Mouse (Mus musculus) myocyte (in vitro differentiated cells): ENCODE measurements around the gene Ank3.

ENCODE experiments used
- CEBPB ChIP-seq: IDR thresholded peaks from 2 replicates; pipeline ENCODE4 v1.6.1; 2011; ENCODE audit warnings: mild to moderate bottlenecking, moderate library complexity; ENCODE audit not compliant: poor library complexity, insufficient read depth, severe bottlenecking
- E2F4 ChIP-seq: IDR thresholded peaks from one replicate; pipeline ENCODE4 v1.6.1; 2011; ENCODE audit warnings: mild to moderate bottlenecking, control low read depth, moderate library complexity; ENCODE audit not compliant: insufficient read depth
- MAX ChIP-seq: IDR thresholded peaks from one replicate; pipeline ENCODE4 v1.6.1; 2011; ENCODE audit warnings: low read depth, mild to moderate bottlenecking, control low read depth
- MYOD1 ChIP-seq, 3 experiments: IDR thresholded peaks; one replicate each; pipeline ENCODE4 v1.6.1; 2011; ENCODE audit warnings: control low read depth in 2 of 3, low read depth in 2 of 3, mild to moderate bottlenecking in 2 of 3, moderate library complexity in 1 of 3; ENCODE audit not compliant: insufficient read length in 2 of 3, control insufficient read depth in 1 of 3
- MYOG ChIP-seq, 3 experiments: IDR thresholded peaks; one replicate each; pipeline ENCODE4 v1.6.1; 2011; ENCODE audit warnings: control low read depth in 2 of 3, low read depth in 2 of 3, mild to moderate bottlenecking in 2 of 3; ENCODE audit not compliant: insufficient read length in 2 of 3, control insufficient read depth in 1 of 3, insufficient read depth in 1 of 3
- POLR2A ChIP-seq: IDR thresholded peaks from one replicate; pipeline ENCODE4 v1.6.1; 2011; ENCODE audit warnings: low read depth, mild to moderate bottlenecking, control low read depth, moderate library complexity; ENCODE audit not compliant: insufficient read length
- POLR2AphosphoS2 ChIP-seq: IDR thresholded peaks from one replicate; pipeline ENCODE4 v1.6.1; 2011; ENCODE audit warnings: low read depth, control low read depth; ENCODE audit not compliant: insufficient read length
- REST ChIP-seq: IDR thresholded peaks from one replicate; pipeline ENCODE4 v1.6.1; 2011; ENCODE audit warnings: mild to moderate bottlenecking, control low read depth, moderate library complexity; ENCODE audit not compliant: insufficient read depth, insufficient read length
- SRF ChIP-seq: IDR thresholded peaks from one replicate; pipeline ENCODE4 v1.6.1; 2011; ENCODE audit warnings: low read depth; ENCODE audit not compliant: control insufficient read depth, insufficient read length
- TCF12 ChIP-seq: IDR thresholded peaks from one replicate; pipeline ENCODE4 v1.6.1; 2011; ENCODE audit warnings: mild to moderate bottlenecking, control low read depth; ENCODE audit not compliant: poor library complexity, insufficient read depth, severe bottlenecking
- TCF3 ChIP-seq: IDR thresholded peaks from one replicate; pipeline ENCODE4 v1.6.1; 2011; ENCODE audit warnings: low read depth, control low read depth; ENCODE audit not compliant: insufficient read length
- USF1 ChIP-seq: IDR thresholded peaks from one replicate; pipeline ENCODE4 v1.6.1; 2011; ENCODE audit warnings: low read depth, mild to moderate bottlenecking, control low read depth, moderate library complexity

DNA sequence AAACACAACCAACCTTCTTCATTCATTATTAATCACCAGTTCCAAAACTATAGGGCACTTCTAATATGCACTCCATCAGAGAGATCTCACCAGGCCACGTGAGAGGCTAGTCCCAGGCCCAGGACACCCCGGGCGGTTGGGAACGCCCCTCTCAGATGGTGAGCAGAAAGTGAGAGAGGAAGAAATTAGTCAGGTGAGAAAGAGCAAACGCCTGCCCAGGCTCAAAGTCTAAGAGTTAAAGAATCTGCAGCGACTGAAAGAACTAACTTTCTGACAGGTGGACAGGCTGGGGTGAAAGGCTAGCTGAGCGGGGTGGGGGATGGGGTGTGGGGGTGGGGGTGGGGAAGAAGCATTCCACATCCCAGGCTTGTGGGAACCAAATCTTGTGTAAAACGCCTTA, 525.2 kb downstream of the Ank3 start:
- TF ChIP-seq POLR2AphosphoS2, result no peak
- no peak for TF ChIP-seq POLR2A
- no peak for TF ChIP-seq USF1
- TF ChIP-seq TCF12, result no peak
- no peak for TF ChIP-seq MYOD1 (IDR thresholded peaks at IDR 0.05; ENCODE audit: control insufficient read depth in 1 of 3, insufficient read length in 2 of 3, low read depth in 2 of 3)
- no peak for TF ChIP-seq MAX
- TF ChIP-seq SRF, result no peak
- TF ChIP-seq CEBPB, result no peak
- TF ChIP-seq TCF3, result no peak
- no peak for TF ChIP-seq E2F4
- no peak for TF ChIP-seq REST
- no peak for TF ChIP-seq MYOG (IDR thresholded peaks at IDR 0.05; ENCODE audit: control insufficient read depth in 1 of 3, insufficient read depth in 1 of 3, insufficient read length in 2 of 3, low read depth in 2 of 3)
